ENCODE assay signal across 19 mouse cellular contexts in the genomic region with DNA sequence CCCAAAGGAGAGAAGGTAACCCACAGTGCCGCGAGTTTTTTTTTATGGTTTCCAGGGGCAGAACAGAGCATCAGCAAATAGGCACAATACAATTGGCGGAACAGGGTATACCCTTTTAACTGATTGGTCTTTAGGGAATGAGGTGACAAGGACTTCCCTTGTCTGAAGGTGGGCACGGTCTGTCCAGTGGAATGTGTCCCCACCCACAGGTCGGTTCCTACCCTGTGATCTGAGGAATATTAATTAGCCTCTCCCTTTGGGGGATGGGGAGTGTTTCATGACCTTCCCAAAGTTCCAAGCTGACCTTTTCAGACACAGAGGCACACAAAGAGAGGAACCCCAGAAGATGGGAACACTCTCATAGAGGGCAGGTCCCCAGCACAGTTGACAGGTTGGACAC. TPM values are rescaled to one million over a fixed set of nuclear protein-coding genes. Genes with fewer than 3 reads are reported as not detected.
DNase-seq lines count a peak whose midpoint lies in the region; ATAC-seq and TF ChIP-seq lines count a peak whose summit lies in the region.
"Had no signal": no experiment of that assay in that cellular context is flagged by ENCODE, and none has a peak within 500 bp of the region (broad histone marks: within the 10 kb centered on the region; RNA-seq: fewer than 3 reads in every experiment).

No protein-coding gene starts in this region.

- 79% methylated on average over 5 of the region's 5 CpGs for WGBS in lung, embryonic 16.5 days
- WGBS in hindbrain, embryonic 10.5 days: 80% methylated on average over 5 of the region's 5 CpGs
- 87% methylated on average over 5 of the region's 5 CpGs for WGBS in heart, embryonic 10.5 days

- no peak overlapping the region for H3K9ac ChIP-seq in lung, embryonic 16.5 days (ENCODE audit: low read length)
- H3K9ac ChIP-seq in ES-Bruce4 (ENCODE audit: low read depth, poor library complexity, severe bottlenecking): no peak overlapping the region
- H3K9ac ChIP-seq: embryonic facial prominence, embryonic 12.5 days; forebrain, embryonic 15.5 days; heart, embryonic 13.5 days; hindbrain, embryonic 12.5 days had no signal

- DNase-seq in lung, postnatal 36 days: no peak
- peak; percentile 55 for DNase-seq in WW6 (ENCODE audit: low read depth, low spot score)
- no peak for DNase-seq in hindbrain, embryonic 10.5 days (ENCODE audit: low spot score)
- no peak for DNase-seq in adrenal gland, adult (ENCODE audit: inconsistent age in 2 of 2, low spot score in 1 of 2)
- DNase-seq in heart, embryonic 10.5 days (ENCODE audit: low spot score): no peak
- DNase-seq: adrenal gland, postnatal 10 days; cerebellum, adult 11 months; cerebellum, adult 8-10 months; cerebellum, postnatal 25 days; gastrocnemius, postnatal 10 days; heart, postnatal 36 days had no signal

- H3K4me1 ChIP-seq in lung, embryonic 16.5 days (replicated peaks; ENCODE audit: control insufficient read depth, insufficient read depth, low read length): peaks cover 18% of the 10 kb centered on the region
- H3K4me1 ChIP-seq in ES-Bruce4 (ENCODE audit: control insufficient read depth, insufficient read depth, low read length): peaks cover 8% of the 10 kb centered on the region
- peaks cover 23% of the 10 kb centered on the region for H3K4me1 ChIP-seq in hindbrain, embryonic 10.5 days (replicated peaks)
- H3K4me1 ChIP-seq in heart, embryonic 10.5 days: peaks cover 17% of the 10 kb centered on the region
- H3K4me1 ChIP-seq: forebrain, embryonic 15.5 days; hindbrain, embryonic 12.5 days had no signal

- H3K27ac ChIP-seq in lung, embryonic 16.5 days (ENCODE audit: low read length): peak overlapping the region; percentile 82; the same call in 1 of the 2 replicates
- H3K27ac ChIP-seq in ES-Bruce4 (ENCODE audit: insufficient read depth, low read length): peak overlapping the region; percentile 48
- H3K27ac ChIP-seq in hindbrain, embryonic 10.5 days: no peak overlapping the region
- H3K27ac ChIP-seq in heart, embryonic 10.5 days: no peak overlapping the region
- H3K27ac ChIP-seq: embryonic facial prominence, embryonic 12.5 days; forebrain, embryonic 15.5 days; heart, embryonic 13.5 days; hindbrain, embryonic 12.5 days had no signal

- H3K4me2 ChIP-seq in lung, embryonic 16.5 days (ENCODE audit: low read depth, low read length): no peak overlapping the region
- H3K4me2 ChIP-seq: embryonic facial prominence, embryonic 12.5 days; forebrain, embryonic 15.5 days; heart, embryonic 13.5 days; hindbrain, embryonic 12.5 days had no signal

- no peak for TF ChIP-seq POLR2A in ES-Bruce4 (IDR thresholded peaks at IDR 0.05; ENCODE audit: insufficient read depth, low read length)

- H3K27me3 ChIP-seq in lung, embryonic 16.5 days (ENCODE audit: control insufficient read depth, insufficient read depth, low read depth, low read length): no peaks in the 10 kb centered on the region
- no peaks in the 10 kb centered on the region for H3K27me3 ChIP-seq in ES-Bruce4 (ENCODE audit: control insufficient read depth, insufficient read depth, low read length, poor library complexity, severe bottlenecking)
- no peaks in the 10 kb centered on the region for H3K27me3 ChIP-seq in hindbrain, embryonic 10.5 days (ENCODE audit: insufficient read depth, poor library complexity, severe bottlenecking)
- H3K27me3 ChIP-seq in heart, embryonic 10.5 days (ENCODE audit: insufficient read depth, poor library complexity, severe bottlenecking): no peaks in the 10 kb centered on the region
- H3K27me3 ChIP-seq: embryonic facial prominence, embryonic 12.5 days; forebrain, embryonic 15.5 days; heart, embryonic 13.5 days; hindbrain, embryonic 12.5 days had no signal

- TF ChIP-seq CTCF in ES-Bruce4 (IDR thresholded peaks at IDR 0.05; ENCODE audit: low read depth, low read length): no peak

- TF ChIP-seq EP300 in ES-Bruce4 (IDR thresholded peaks at IDR 0.05; ENCODE audit: insufficient read depth, low read depth, low read length): peak; percentile 81

- no peak overlapping the region for H3K4me3 ChIP-seq in lung, embryonic 16.5 days (ENCODE audit: low read length)
- H3K4me3 ChIP-seq in ES-Bruce4 (ENCODE audit: low read depth, low read length): no peak overlapping the region
- H3K4me3 ChIP-seq in hindbrain, embryonic 10.5 days: no peak overlapping the region
- H3K4me3 ChIP-seq in heart, embryonic 10.5 days: no peak overlapping the region
- H3K4me3 ChIP-seq: embryonic facial prominence, embryonic 12.5 days; forebrain, embryonic 15.5 days; heart, embryonic 13.5 days; hindbrain, embryonic 12.5 days had no signal

- no peaks in the 10 kb centered on the region for H3K9me3 ChIP-seq in lung, embryonic 16.5 days (ENCODE audit: control insufficient read depth, low read length)
- H3K9me3 ChIP-seq in ES-Bruce4 (replicated peaks; ENCODE audit: control insufficient read depth, insufficient read depth, low read length, poor library complexity, severe bottlenecking): peaks cover 6% of the 10 kb centered on the region; the same call in 1 of the 2 replicates
- no peaks in the 10 kb centered on the region for H3K9me3 ChIP-seq in hindbrain, embryonic 10.5 days
- H3K9me3 ChIP-seq in heart, embryonic 10.5 days: no peaks in the 10 kb centered on the region
- H3K9me3 ChIP-seq: embryonic facial prominence, embryonic 12.5 days; forebrain, embryonic 15.5 days; heart, embryonic 13.5 days; hindbrain, embryonic 12.5 days had no signal

- H3K36me3 ChIP-seq in lung, embryonic 16.5 days (ENCODE audit: control insufficient read depth, insufficient read depth, low read length): no peaks in the 10 kb centered on the region
- H3K36me3 ChIP-seq in ES-Bruce4 (ENCODE audit: control insufficient read depth, insufficient read depth, low read length, poor library complexity, severe bottlenecking): no peaks in the 10 kb centered on the region
- H3K36me3 ChIP-seq in hindbrain, embryonic 10.5 days: no peaks in the 10 kb centered on the region
- H3K36me3 ChIP-seq in heart, embryonic 10.5 days: no peaks in the 10 kb centered on the region
- H3K36me3 ChIP-seq: embryonic facial prominence, embryonic 12.5 days; forebrain, embryonic 15.5 days; heart, embryonic 13.5 days; hindbrain, embryonic 12.5 days had no signal

- no peak for ATAC-seq in lung, embryonic 16.5 days (ENCODE audit: low read depth)
- ATAC-seq: forebrain, embryonic 15.5 days; hindbrain, embryonic 16.5 days; inflammation-experienced regulatory T-cells, adult 6 months had no signal

RNA-seq across cellular contexts. Expression of a gene that starts 51.0 kb away (rescaled TPM):
- 38.3 and 47.4 TPM in 2 replicates for polyA plus RNA-seq in lung, embryonic 16.5 days (2015; fragmentation: Nextera tagmentation; extraction: Ambion mirVana)
- 49.7 and 65.0 TPM in 2 replicates for polyA plus RNA-seq in ES-Bruce4 (2011; ENCODE audit: insufficient read depth, insufficient read length, low read depth, missing spikeins)
- polyA plus RNA-seq in hindbrain, embryonic 10.5 days (2016; fragmentation: Nextera tagmentation; extraction: Ambion mirVana): 22.8 and 24.5 TPM in 2 replicates
- polyA plus RNA-seq in heart, embryonic 10.5 days (2016; fragmentation: Nextera tagmentation; extraction: Ambion mirVana): 32.3 and 55.6 TPM in 2 replicates

Comparison
In these comparisons a context has a peak if more than half of its experiments do, and no peak if none do; other contexts are left out.
1. H3K27ac ChIP-seq: peak in lung, embryonic 16.5 days (single experiment) and ES-Bruce4 (single experiment); none in hindbrain, embryonic 10.5 days (single experiment) and heart, embryonic 10.5 days (single experiment).